Mouse (Mus musculus): ENCODE data around the gene Slc9a3. TPM values are rescaled to one million over a fixed set of nuclear protein-coding genes. Genes with fewer than 3 reads are reported as not detected.
A peak's percentile ranks its signal among the peaks of the same experiment; 100 is the strongest.

Slc9a3 gene
- polyA plus RNA-seq, 1 experiment: not detected

GRCm38 (mm10) chr13:74166348-74167056 lies 45.2 kb downstream of the Slc9a3 start:
- Histone ChIP-seq H3K27ac (ENCODE audit: control insufficient read depth, insufficient read depth, low read depth, low read length, poor library complexity) (no peak overlapping the region; the same call in 1 of the 2 replicates), H3K4me1 (ENCODE audit: control insufficient read depth, insufficient read depth, low read length) (no peaks in the 10 kb centered on the region; the same call in 1 of the 2 replicates), H3K4me3 (replicated peaks; ENCODE audit: control insufficient read depth, low read depth, low read length) (peak overlapping the region; percentile 52)
- 5% methylated on average over 19 of the region's 19 CpGs for WGBS
- TF ChIP-seq CTCF (IDR thresholded peaks at IDR 0.05; ENCODE audit: control insufficient read depth, insufficient read depth, low read length): no peak
- no peak; the same call in 1 of the 2 replicates for TF ChIP-seq POLR2A (IDR thresholded peaks at IDR 0.05; ENCODE audit: borderline replicate concordance, control insufficient read depth, low read depth, low read length)

- 9% methylated on average over 9 of the region's 9 CpGs for WGBS
- no peak for TF ChIP-seq CTCF (IDR thresholded peaks at IDR 0.05; ENCODE audit: control insufficient read depth, insufficient read depth, low read length)
- TF ChIP-seq POLR2A (IDR thresholded peaks at IDR 0.05; ENCODE audit: borderline replicate concordance, control insufficient read depth, low read depth, low read length): no peak
- no peaks in the 10 kb centered on the region; the same call in 1 of the 2 replicates for H3K4me1 ChIP-seq (ENCODE audit: control insufficient read depth, insufficient read depth, low read length)
- no peak overlapping the region; the same call in 1 of the 2 replicates for H3K27ac ChIP-seq (ENCODE audit: control insufficient read depth, insufficient read depth, low read depth, low read length, poor library complexity)
- H3K4me3 ChIP-seq (replicated peaks; ENCODE audit: control insufficient read depth, low read depth, low read length): peak overlapping the region; percentile 52
These were observed 45.8 kb downstream of the Slc9a3 start for GRCm38 (mm10) chr13:74167057-74167413.

GRCm38 (mm10) chr13:74167492-74167891 lies 46.2 kb downstream of the Slc9a3 start:
- TF ChIP-seq CTCF (IDR thresholded peaks at IDR 0.05; ENCODE audit: control insufficient read depth, insufficient read depth, low read length) (no peak), POLR2A (IDR thresholded peaks at IDR 0.05; ENCODE audit: borderline replicate concordance, control insufficient read depth, low read depth, low read length) (no peak)
- H3K4me3 ChIP-seq (replicated peaks; ENCODE audit: control insufficient read depth, low read depth, low read length): no peak overlapping the region
- H3K27ac ChIP-seq (ENCODE audit: control insufficient read depth, insufficient read depth, low read depth, low read length, poor library complexity): no peak overlapping the region
- H3K4me1 ChIP-seq (ENCODE audit: control insufficient read depth, insufficient read depth, low read length): no peaks in the 10 kb centered on the region; the same call in 1 of the 2 replicates
- WGBS: 77% methylated on average over 2 of the region's 2 CpGs

GRCm38 (mm10) chr13:74169446-74170164 lies 48.3 kb downstream of the Slc9a3 start:
- 85% methylated on average over 10 of the region's 10 CpGs for WGBS
- Histone ChIP-seq H3K4me1 (ENCODE audit: control insufficient read depth, insufficient read depth, low read length) (no peaks in the 10 kb centered on the region; the same call in 1 of the 2 replicates), H3K27ac (ENCODE audit: control insufficient read depth, insufficient read depth, low read depth, low read length, poor library complexity) (no peak overlapping the region), H3K4me3 (replicated peaks; ENCODE audit: control insufficient read depth, low read depth, low read length) (no peak overlapping the region)
- TF ChIP-seq CTCF (IDR thresholded peaks at IDR 0.05; ENCODE audit: control insufficient read depth, insufficient read depth, low read length) (no peak), POLR2A (IDR thresholded peaks at IDR 0.05; ENCODE audit: borderline replicate concordance, control insufficient read depth, low read depth, low read length) (no peak)

GRCm38 (mm10) chr13:74172036-74172435 lies 50.8 kb downstream of the Slc9a3 start:
- WGBS: 86% methylated on average over 5 of the region's 5 CpGs
- H3K4me3 ChIP-seq (replicated peaks; ENCODE audit: control insufficient read depth, low read depth, low read length): no peak overlapping the region
- TF ChIP-seq POLR2A (IDR thresholded peaks at IDR 0.05; ENCODE audit: borderline replicate concordance, control insufficient read depth, low read depth, low read length) (no peak), CTCF (IDR thresholded peaks at IDR 0.05; ENCODE audit: control insufficient read depth, insufficient read depth, low read length) (no peak)
- H3K27ac ChIP-seq (ENCODE audit: control insufficient read depth, insufficient read depth, low read depth, low read length, poor library complexity): no peak overlapping the region
- no peaks in the 10 kb centered on the region for H3K4me1 ChIP-seq (ENCODE audit: control insufficient read depth, insufficient read depth, low read length)

- WGBS: 86% methylated on average over 5 of the region's 5 CpGs
- no peak overlapping the region for H3K27ac ChIP-seq (ENCODE audit: control insufficient read depth, insufficient read depth, low read depth, low read length, poor library complexity)
- H3K4me1 ChIP-seq (ENCODE audit: control insufficient read depth, insufficient read depth, low read length): no peaks in the 10 kb centered on the region
- H3K4me3 ChIP-seq (replicated peaks; ENCODE audit: control insufficient read depth, low read depth, low read length): no peak overlapping the region
- TF ChIP-seq POLR2A (IDR thresholded peaks at IDR 0.05; ENCODE audit: borderline replicate concordance, control insufficient read depth, low read depth, low read length) (no peak), CTCF (IDR thresholded peaks at IDR 0.05; ENCODE audit: control insufficient read depth, insufficient read depth, low read length) (no peak)
These were observed 61.9 kb downstream of the Slc9a3 start for GRCm38 (mm10) chr13:74183011-74183695.

- WGBS: 89% methylated on average over 6 of the region's 6 CpGs
- TF ChIP-seq POLR2A (IDR thresholded peaks at IDR 0.05; ENCODE audit: borderline replicate concordance, control insufficient read depth, low read depth, low read length): no peak
- TF ChIP-seq CTCF (IDR thresholded peaks at IDR 0.05; ENCODE audit: control insufficient read depth, insufficient read depth, low read length): peak; percentile 22; the same call in 1 of the 2 replicates
- no peak overlapping the region for H3K27ac ChIP-seq (ENCODE audit: control insufficient read depth, insufficient read depth, low read depth, low read length, poor library complexity)
These were observed 71.4 kb downstream of the Slc9a3 start for GRCm38 (mm10) chr13:74192613-74193012.

GRCm38 (mm10) chr13:74196451-74196850 lies 75.2 kb downstream of the Slc9a3 start:
- H3K4me3 ChIP-seq (replicated peaks; ENCODE audit: control insufficient read depth, low read depth, low read length): no peak overlapping the region
- no peak overlapping the region for H3K27ac ChIP-seq (ENCODE audit: control insufficient read depth, insufficient read depth, low read depth, low read length, poor library complexity)
- TF ChIP-seq CTCF (IDR thresholded peaks at IDR 0.05; ENCODE audit: control insufficient read depth, insufficient read depth, low read length) (no peak), POLR2A (IDR thresholded peaks at IDR 0.05; ENCODE audit: borderline replicate concordance, control insufficient read depth, low read depth, low read length) (no peak)
- H3K4me1 ChIP-seq (ENCODE audit: control insufficient read depth, insufficient read depth, low read length): no peaks in the 10 kb centered on the region
- WGBS: 69% methylated on average over 3 of the region's 3 CpGs

More at GRCm38 (mm10) chr13:74192613-74193012, 71.4 kb downstream of the Slc9a3 start:
- H3K4me1 ChIP-seq (ENCODE audit: control insufficient read depth, insufficient read depth, low read length): no peaks in the 10 kb centered on the region
- no peak overlapping the region for H3K4me3 ChIP-seq (replicated peaks; ENCODE audit: control insufficient read depth, low read depth, low read length)

Data from bone marrow, adult 2 months (tissue).